Comparison of ENCODE assay signal across 26 mouse cellular contexts in genomic region chr9:22551273-22551672, GRCm38 (mm10).
"Had no signal": no experiment of that assay in that cellular context is flagged by ENCODE, and none has a peak within 500 bp of the region (broad histone marks: within the 10 kb centered on the region; RNA-seq: fewer than 3 reads in every experiment).

No protein-coding gene starts in this region.

- H3K9ac ChIP-seq: heart, embryonic 13.5 days; heart, embryonic 15.5 days; hindbrain, embryonic 12.5 days; hindbrain, embryonic 14.5 days; limb, embryonic 13.5 days; limb, embryonic 15.5 days; liver, embryonic 13.5 days; liver, embryonic 15.5 days had no signal

- H3K4me3 ChIP-seq: gastrocnemius, adult 2 months; heart, adult 2 months; heart, embryonic 13.5 days; heart, embryonic 15.5 days; hindbrain, embryonic 10.5 days; hindbrain, embryonic 12.5 days; layer of hippocampus, adult 2 months; left cerebral cortex, adult 2 months; limb, embryonic 13.5 days; limb, embryonic 15.5 days; liver, embryonic 13.5 days; liver, embryonic 15.5 days had no signal

- DNase-seq: gastrocnemius, adult 2 months; gastrocnemius, postnatal 14 days; gastrocnemius, postnatal 36 days; heart, adult 2 months; heart, postnatal 14 days; heart, postnatal 36 days; kidney, adult 18-20 months; kidney, adult 8-10 months; kidney, postnatal 10 days; kidney, postnatal 25 days; kidney, postnatal 4 days; left cerebral cortex, postnatal 4 days; liver, embryonic 13.5 days had no signal

- H3K27me3 ChIP-seq: heart, embryonic 13.5 days; heart, embryonic 15.5 days; hindbrain, embryonic 12.5 days; limb, embryonic 15.5 days; liver, embryonic 13.5 days; liver, embryonic 15.5 days had no signal

- H3K9me3 ChIP-seq: heart, embryonic 13.5 days; heart, embryonic 15.5 days; hindbrain, embryonic 10.5 days; hindbrain, embryonic 12.5 days; limb, embryonic 13.5 days; limb, embryonic 15.5 days; liver, embryonic 13.5 days; liver, embryonic 15.5 days had no signal

- H3K4me1 ChIP-seq: heart, embryonic 13.5 days; heart, embryonic 15.5 days; hindbrain, embryonic 10.5 days; hindbrain, embryonic 12.5 days; limb, embryonic 15.5 days; liver, embryonic 13.5 days; liver, embryonic 15.5 days had no signal

- ATAC-seq: hindbrain, embryonic 16.5 days; inflammation-experienced regulatory T-cells, adult 6 months; intestine, postnatal 0 days had no signal

- H3K27ac ChIP-seq: gastrocnemius, adult 2 months; heart, adult 2 months; heart, embryonic 13.5 days; heart, embryonic 15.5 days; hindbrain, embryonic 10.5 days; hindbrain, embryonic 12.5 days; hindbrain, embryonic 14.5 days; layer of hippocampus, adult 2 months; left cerebral cortex, adult 2 months; limb, embryonic 13.5 days; limb, embryonic 15.5 days; liver, embryonic 13.5 days; liver, embryonic 15.5 days had no signal

- H3K36me3 ChIP-seq: heart, embryonic 13.5 days; heart, embryonic 15.5 days; hindbrain, embryonic 10.5 days; hindbrain, embryonic 12.5 days; limb, embryonic 13.5 days; limb, embryonic 15.5 days; liver, embryonic 13.5 days; liver, embryonic 15.5 days had no signal
